Mouse (Mus musculus) hindbrain, embryonic 12.5 days (tissue): ENCODE results near the gene Vmn1r5. TPM values are rescaled to one million over a fixed set of nuclear protein-coding genes. Genes with fewer than 3 reads are reported as not detected.

Source experiments
- polyA plus RNA-seq: library from polyadenylated mRNA; unstranded; fragments of >200 nt; fragmentation: Nextera tagmentation; extraction: Ambion mirVana; gene quantifications from 2 replicates; pipeline ENCODE4 v1.2.1, GENCODE M21; 2016

Gene Vmn1r5
- polyA plus RNA-seq, 1 experiment from 2014 or later = not detected

Other genes starting within 250 kb of the Vmn1r5 start
- gene Kbtbd2, start 172.5 kb upstream of the Vmn1r5 start, polyA plus RNA-seq = 38.6 and 43.2 TPM in 2 replicates
- gene Fkbp9, start 138.2 kb upstream of the Vmn1r5 start, polyA plus RNA-seq = 92.2 and 98.5 TPM in 2 replicates
- 102 and 106 TPM in 2 replicates for gene Nt5c3, start 46.3 kb upstream of the Vmn1r5 start, polyA plus RNA-seq
- 0.27 and 0.36 TPM in 2 replicates for gene Vmn1r4, start 46.3 kb upstream of the Vmn1r5 start, polyA plus RNA-seq
- not detected in 2 replicates for gene Vmn1r6, start 27.0 kb downstream of the Vmn1r5 start, polyA plus RNA-seq
- not detected in 2 replicates for gene Vmn1r7, start 55.1 kb downstream of the Vmn1r5 start, polyA plus RNA-seq
- gene Vmn1r8, start 62.0 kb downstream of the Vmn1r5 start, polyA plus RNA-seq = not detected in 2 replicates
- gene Vmn1r9, start 96.5 kb downstream of the Vmn1r5 start, polyA plus RNA-seq = not detected in 2 replicates
- not detected in 2 replicates for gene Vmn1r10, start 139.2 kb downstream of the Vmn1r5 start, polyA plus RNA-seq
- not detected in 2 replicates for gene Vmn1r11, start 163.2 kb downstream of the Vmn1r5 start, polyA plus RNA-seq
- gene Vmn1r12, start 186.6 kb downstream of the Vmn1r5 start, polyA plus RNA-seq = not detected in 2 replicates
- gene Vmn1r13, start 233.0 kb downstream of the Vmn1r5 start, polyA plus RNA-seq = not detected in 2 replicates